9 mouse cellular contexts compared by ENCODE assay signal in the genomic region with DNA sequence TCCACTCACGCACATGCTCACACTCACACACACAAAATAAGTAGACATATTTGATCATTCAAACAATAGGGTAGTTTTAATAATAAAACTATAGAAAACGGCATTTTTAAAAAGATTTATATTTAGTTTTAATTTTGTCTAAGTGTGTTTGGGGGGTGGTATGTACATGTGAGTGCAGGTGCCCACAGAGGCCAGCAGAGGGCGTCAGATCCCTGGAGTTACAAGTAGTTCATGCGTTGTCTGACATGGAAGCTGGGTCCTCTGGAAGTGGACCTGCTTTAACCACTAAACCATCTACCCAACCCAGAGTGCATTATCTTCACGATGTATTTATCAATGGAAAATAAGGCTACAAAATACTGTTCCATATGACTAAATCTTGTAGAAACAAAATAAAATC. TPM values are rescaled to one million over a fixed set of nuclear protein-coding genes. Genes with fewer than 3 reads are reported as not detected.
DNase-seq lines count a peak whose midpoint lies in the region; ATAC-seq and TF ChIP-seq lines count a peak whose summit lies in the region.
"Had no signal": no experiment of that assay in that cellular context is flagged by ENCODE, and none has a peak within 500 bp of the region (broad histone marks: within the 10 kb centered on the region; RNA-seq: fewer than 3 reads in every experiment).

No protein-coding gene starts in this region.

- no peaks in the 10 kb centered on the region for H3K4me1 ChIP-seq in E14TG2a.4 (replicated peaks; ENCODE audit: low read depth, low read length)
- 0 out of 2 replicates have a peak, but pooled peaks cover 4% of the 10 kb centered on the region for H3K4me1 ChIP-seq in liver, postnatal 0 days (ENCODE audit: insufficient read depth)
- H3K4me1 ChIP-seq: embryonic facial prominence, embryonic 12.5 days; lung, embryonic 15.5 days had no signal

- no peaks in the 10 kb centered on the region for H3K9me3 ChIP-seq in E14TG2a.4 (ENCODE audit: low read length)
- no peaks in the 10 kb centered on the region for H3K9me3 ChIP-seq in liver, postnatal 0 days (ENCODE audit: low read length)
- H3K9me3 ChIP-seq: embryonic facial prominence, embryonic 12.5 days; lung, embryonic 15.5 days had no signal

- H3K9ac ChIP-seq in liver, postnatal 0 days (replicated peaks), result no peak overlapping the region
- H3K9ac ChIP-seq: embryonic facial prominence, embryonic 12.5 days; lung, embryonic 15.5 days had no signal

- peak; percentile 41 for TF ChIP-seq CTCF in left cerebral cortex, adult 2 months (IDR thresholded peaks at IDR 0.05)
- peak; percentile 83 for TF ChIP-seq CTCF in E14TG2a.4 (conservative IDR thresholded peaks at IDR 0.05; ENCODE audit: low read length)
- TF ChIP-seq CTCF in liver, postnatal 0 days (IDR thresholded peaks at IDR 0.05; ENCODE audit: low read depth), result peak; percentile 56

- no peak for DNase-seq in left cerebral cortex, adult 2 months (ENCODE audit: extremely low spot score in 1 of 2, low spot score in 2 of 2)
- no peak for DNase-seq in left cerebral cortex, adult 11 months (ENCODE audit: low spot score)
- DNase-seq in ZHBTc4 (ENCODE audit: low read depth, low spot score), result peak; percentile 78
- peak; percentile 37 for DNase-seq in liver, postnatal 0 days
- no peak for DNase-seq in urinary bladder, postnatal 4 days (ENCODE audit: low spot score in 2 of 2)
- DNase-seq in layer of hippocampus, postnatal 14 days (ENCODE audit: low spot score in 2 of 2), result no peak

- TF ChIP-seq EP300 in liver, postnatal 0 days (IDR thresholded peaks at IDR 0.05; ENCODE audit: low read depth), result no peak

- intact Hi-C loops in left cerebral cortex, adult 2 months (cut with DNase I), result no loop called here

- no peak for ATAC-seq in liver, postnatal 0 days

- 64% methylated on average over 5 of the region's 5 CpGs for WGBS in liver, postnatal 0 days (ENCODE audit: insufficient replicate concordance)

- H3K27me3 ChIP-seq in E14TG2a.4 (ENCODE audit: insufficient read depth, low read length), result peaks cover 19% of the 10 kb centered on the region
- H3K27me3 ChIP-seq in liver, postnatal 0 days (ENCODE audit: insufficient read depth, low read length), result 0 out of 2 replicates have a peak, but pooled peaks cover 4% of the 10 kb centered on the region
- H3K27me3 ChIP-seq: embryonic facial prominence, embryonic 12.5 days had no signal

- no peak overlapping the region for H3K27ac ChIP-seq in left cerebral cortex, adult 2 months
- H3K27ac ChIP-seq in liver, postnatal 0 days (ENCODE audit: low read depth), result no peak overlapping the region
- H3K27ac ChIP-seq: embryonic facial prominence, embryonic 12.5 days; lung, embryonic 15.5 days had no signal

- no peak overlapping the region for H3K4me3 ChIP-seq in left cerebral cortex, adult 2 months
- no peak overlapping the region for H3K4me3 ChIP-seq in E14TG2a.4 (replicated peaks; ENCODE audit: low read length)
- H3K4me3 ChIP-seq in liver, postnatal 0 days (ENCODE audit: low read depth, low read length), result no peak overlapping the region
- H3K4me3 ChIP-seq: embryonic facial prominence, embryonic 12.5 days; lung, embryonic 15.5 days had no signal

- H3K4me2 ChIP-seq in liver, postnatal 0 days (ENCODE audit: low read depth, low read length), result no peak overlapping the region
- H3K4me2 ChIP-seq: embryonic facial prominence, embryonic 12.5 days; lung, embryonic 15.5 days had no signal

- no peaks in the 10 kb centered on the region for H3K36me3 ChIP-seq in E14TG2a.4 (ENCODE audit: insufficient read depth, low read length)
- no peaks in the 10 kb centered on the region for H3K36me3 ChIP-seq in liver, postnatal 0 days (replicated peaks; ENCODE audit: insufficient read depth, low read length)
- H3K36me3 ChIP-seq: embryonic facial prominence, embryonic 12.5 days; lung, embryonic 15.5 days had no signal

RNA-seq across cellular contexts. Expression of a gene that starts 7.0 kb away (rescaled TPM):
- 1 to 10 TPM; 4.2 to 4.4 TPM for total RNA-seq in left cerebral cortex, adult 2 months (2021)
- polyA plus RNA-seq in liver, postnatal 0 days (2015; fragmentation: Nextera tagmentation; extraction: Ambion mirVana), result 0.26 and 0.29 TPM in 2 replicates
- total RNA-seq in layer of hippocampus, postnatal 14 days (2021), result 1 to 10 TPM; 5.3 to 6.0 TPM

RNA-seq across cellular contexts. Expression of a gene that starts 28.6 kb away (rescaled TPM):
- 10 to 100 TPM in 1 of 2 experiments, 1 to 10 TPM in 1; 9.3 to 11.6 TPM for total RNA-seq in left cerebral cortex, adult 2 months (2021)
- polyA plus RNA-seq in liver, postnatal 0 days (2015; fragmentation: Nextera tagmentation; extraction: Ambion mirVana), result 1.3 TPM in 2 replicates
- total RNA-seq in layer of hippocampus, postnatal 14 days (2021), result 1 to 10 TPM; 9.1 to 9.3 TPM

RNA-seq across cellular contexts. Expression of a gene that starts 28.8 kb away (rescaled TPM):
- 1 to 10 TPM; 5.5 to 6.0 TPM for total RNA-seq in left cerebral cortex, adult 2 months (2021)
- 1.4 and 1.5 TPM in 2 replicates for polyA plus RNA-seq in liver, postnatal 0 days (2015; fragmentation: Nextera tagmentation; extraction: Ambion mirVana)
- total RNA-seq in layer of hippocampus, postnatal 14 days (2021), result 1 to 10 TPM; 4.6 to 5.3 TPM

Comparison
In these comparisons a context has a peak if more than half of its experiments do, and no peak if none do; other contexts are left out.
1. DNase-seq: peak in ZHBTc4 (single experiment) and liver, postnatal 0 days (single experiment); none in left cerebral cortex, adult 2 months (0 of 2), left cerebral cortex, adult 11 months (single experiment), urinary bladder, postnatal 4 days (0 of 2) and layer of hippocampus, postnatal 14 days (0 of 2).
2. Peak in every context shown above with its lines, with median percentiles within 50 percentile points of each other: CTCF ChIP-seq.